Mouse (Mus musculus) myocyte (in vitro differentiated cells): ENCODE data around the gene Lrrc75a.

Experiments
- E2F4 ChIP-seq: IDR thresholded peaks from one replicate; pipeline ENCODE4 v1.6.1; 2011; ENCODE audit warnings: mild to moderate bottlenecking, control low read depth, moderate library complexity; ENCODE audit not compliant: insufficient read depth
- MAX ChIP-seq: IDR thresholded peaks from one replicate; pipeline ENCODE4 v1.6.1; 2011; ENCODE audit warnings: low read depth, mild to moderate bottlenecking, control low read depth
- POLR2A ChIP-seq: IDR thresholded peaks from one replicate; pipeline ENCODE4 v1.6.1; 2011; ENCODE audit warnings: low read depth, mild to moderate bottlenecking, control low read depth, moderate library complexity; ENCODE audit not compliant: insufficient read length
- POLR2AphosphoS2 ChIP-seq: IDR thresholded peaks from one replicate; pipeline ENCODE4 v1.6.1; 2011; ENCODE audit warnings: low read depth, control low read depth; ENCODE audit not compliant: insufficient read length
- REST ChIP-seq: IDR thresholded peaks from one replicate; pipeline ENCODE4 v1.6.1; 2011; ENCODE audit warnings: mild to moderate bottlenecking, control low read depth, moderate library complexity; ENCODE audit not compliant: insufficient read depth, insufficient read length
- SRF ChIP-seq: IDR thresholded peaks from one replicate; pipeline ENCODE4 v1.6.1; 2011; ENCODE audit warnings: low read depth; ENCODE audit not compliant: control insufficient read depth, insufficient read length

DNA sequence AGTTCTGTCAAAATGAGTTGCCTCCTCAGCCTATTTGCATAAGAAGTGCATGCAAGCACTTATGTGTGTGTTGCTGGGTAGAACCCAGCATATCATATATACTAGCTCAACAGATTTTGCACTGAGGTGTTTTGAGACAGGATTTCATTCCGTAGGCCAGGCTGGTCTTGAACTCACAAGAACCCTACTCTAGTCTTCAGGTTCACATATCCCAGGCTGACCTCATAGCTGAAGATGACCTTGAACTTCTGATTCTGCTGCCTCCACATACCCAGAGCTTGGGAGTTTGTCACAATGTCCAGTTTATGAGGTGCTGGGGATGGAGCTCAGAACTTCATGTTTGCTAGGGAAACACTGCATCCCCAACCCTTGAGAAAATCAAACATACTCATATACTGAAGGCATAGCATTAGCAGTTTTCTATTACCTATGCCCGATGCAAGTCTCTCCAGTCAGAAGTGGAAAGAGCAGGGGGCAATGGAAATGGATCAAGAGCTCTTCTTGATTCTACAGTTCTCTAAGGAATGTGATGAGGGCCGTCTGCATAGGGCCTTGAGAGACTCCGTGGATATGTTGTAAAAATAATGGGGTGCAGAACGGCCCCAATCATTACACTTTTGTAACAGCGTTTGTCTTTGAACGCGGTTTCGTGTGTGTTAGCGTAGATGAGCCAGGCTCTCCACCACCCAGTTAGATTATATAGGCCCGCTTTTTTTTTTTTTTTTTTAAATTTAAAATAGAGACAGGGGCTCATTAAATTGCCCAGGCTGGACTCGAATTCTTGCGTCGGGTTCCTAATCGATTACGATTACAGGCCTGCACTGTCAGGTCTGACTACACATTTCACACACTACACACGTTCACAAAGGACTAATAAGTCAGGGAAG is 46.3 kb downstream of the Lrrc75a start:
- no peak for TF ChIP-seq POLR2A
- TF ChIP-seq E2F4 = no peak
- no peak for TF ChIP-seq MAX
- no peak for TF ChIP-seq SRF
- TF ChIP-seq POLR2AphosphoS2 = no peak
- no peak for TF ChIP-seq REST
